Mouse (Mus musculus) heart, postnatal 0 days (tissue): ENCODE results near the gene Pth1r.

Experiments
- CTCF ChIP-seq: IDR thresholded peaks from 2 replicates; pipeline ENCODE4 v1.5.1; 2016; ENCODE audit warnings: antibody characterized with exemption, control low read depth, low read depth
- EP300 ChIP-seq: IDR thresholded peaks from 2 replicates; pipeline ENCODE4 v1.6.1; 2016; ENCODE audit warnings: antibody characterized with exemption, low read depth

DNA sequence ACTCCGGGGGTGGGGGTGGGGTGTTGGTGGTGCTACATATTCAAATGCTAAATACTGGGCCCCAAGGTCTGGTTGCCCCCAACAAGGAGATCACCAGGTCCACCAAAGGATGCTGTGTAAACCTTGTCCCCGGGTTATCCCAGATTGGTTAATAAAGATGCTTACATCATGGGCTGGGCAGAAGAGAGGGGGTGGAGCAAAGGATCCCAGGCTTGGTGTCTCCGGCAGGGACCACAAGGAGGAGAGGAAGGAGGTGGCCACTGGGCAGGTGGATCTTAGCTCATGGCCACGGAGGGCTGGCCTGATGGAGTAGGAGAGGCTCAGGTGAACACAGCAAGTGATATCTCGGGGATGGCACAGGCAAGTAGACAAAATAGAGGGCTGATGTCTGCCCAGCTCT is 68.1 kb downstream of the Pth1r start:
- TF ChIP-seq CTCF (no peak), EP300 (no peak)
